Mouse (Mus musculus) liver, adult 2 months (tissue): ENCODE data around the gene Pvalb.

ENCODE experiments used
- CTCF ChIP-seq: fragments of 200-500 bp; IDR thresholded peaks from 2 replicates; pipeline ENCODE4 v1.5.1; 2011; ENCODE audit warnings: low read depth, low read length, control low read depth
- POLR2A ChIP-seq: fragments of 200-500 bp; IDR thresholded peaks from 2 replicates; pipeline ENCODE4 v1.6.1; 2011; ENCODE audit warnings: low read length, control low read depth; ENCODE audit not compliant: insufficient read depth; ENCODE audit errors: extremely low read depth

DNA sequence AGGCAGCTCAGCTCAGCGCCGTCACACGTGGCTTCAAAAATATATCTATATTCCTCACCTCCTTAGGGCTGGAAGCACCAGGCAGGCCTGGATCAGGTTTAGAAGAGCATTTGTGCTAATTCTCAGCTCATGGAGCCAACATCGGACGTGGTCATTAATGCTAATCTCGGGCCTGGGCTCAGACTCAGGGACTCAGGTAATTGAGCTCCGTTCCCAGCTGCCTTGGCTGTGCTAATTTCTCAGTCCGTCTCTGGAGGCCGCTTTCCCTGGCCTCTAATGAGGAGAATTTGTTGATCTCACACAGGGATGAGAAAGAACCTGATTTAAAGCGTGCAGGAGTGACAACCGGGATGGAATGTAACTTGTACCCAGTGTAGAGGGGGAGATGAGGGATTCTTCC is 41.7 kb downstream of the Pvalb start:
- no peak for TF ChIP-seq CTCF
- no peak for TF ChIP-seq POLR2A
